Mouse (Mus musculus): Measurements from ENCODE around the gene Stat6.

DNA sequence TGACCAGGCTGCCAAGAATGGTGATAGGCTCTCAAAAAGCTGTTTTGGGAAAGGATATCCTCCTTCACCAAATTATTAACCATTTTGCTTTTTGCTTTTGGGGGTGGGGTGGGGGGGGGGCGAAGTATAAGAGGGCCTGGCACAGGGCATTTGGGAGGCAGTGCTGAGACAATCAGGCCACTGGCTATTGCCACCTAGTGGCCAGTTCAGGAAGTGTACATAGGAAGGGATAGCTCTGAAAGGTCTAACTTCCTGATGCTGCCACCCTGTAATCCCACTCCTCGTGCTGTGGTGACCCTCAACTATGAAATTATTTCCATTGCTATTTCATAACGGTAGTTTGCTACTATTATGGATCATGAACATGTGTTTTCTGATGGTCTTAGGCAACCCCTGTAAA is 16.4 kb upstream of the Stat6 start:
- TF ChIP-seq EP300 (IDR thresholded peaks at IDR 0.05; ENCODE audit: low read depth) (no peak), CTCF (IDR thresholded peaks at IDR 0.05; ENCODE audit: low read depth) (peak; percentile 59)

Measured in liver, postnatal 0 days (tissue).